Mouse (Mus musculus) kidney, postnatal 25 days (tissue): ENCODE results near the gene Ak2.

Experiments used
- DNase-seq, 2 experiments: peaks; one replicate each; pipeline ENCODE4 v3.0.0; 2021; ENCODE audit warnings: mixed read lengths in 2 of 2

The Ak2 gene

DNA sequence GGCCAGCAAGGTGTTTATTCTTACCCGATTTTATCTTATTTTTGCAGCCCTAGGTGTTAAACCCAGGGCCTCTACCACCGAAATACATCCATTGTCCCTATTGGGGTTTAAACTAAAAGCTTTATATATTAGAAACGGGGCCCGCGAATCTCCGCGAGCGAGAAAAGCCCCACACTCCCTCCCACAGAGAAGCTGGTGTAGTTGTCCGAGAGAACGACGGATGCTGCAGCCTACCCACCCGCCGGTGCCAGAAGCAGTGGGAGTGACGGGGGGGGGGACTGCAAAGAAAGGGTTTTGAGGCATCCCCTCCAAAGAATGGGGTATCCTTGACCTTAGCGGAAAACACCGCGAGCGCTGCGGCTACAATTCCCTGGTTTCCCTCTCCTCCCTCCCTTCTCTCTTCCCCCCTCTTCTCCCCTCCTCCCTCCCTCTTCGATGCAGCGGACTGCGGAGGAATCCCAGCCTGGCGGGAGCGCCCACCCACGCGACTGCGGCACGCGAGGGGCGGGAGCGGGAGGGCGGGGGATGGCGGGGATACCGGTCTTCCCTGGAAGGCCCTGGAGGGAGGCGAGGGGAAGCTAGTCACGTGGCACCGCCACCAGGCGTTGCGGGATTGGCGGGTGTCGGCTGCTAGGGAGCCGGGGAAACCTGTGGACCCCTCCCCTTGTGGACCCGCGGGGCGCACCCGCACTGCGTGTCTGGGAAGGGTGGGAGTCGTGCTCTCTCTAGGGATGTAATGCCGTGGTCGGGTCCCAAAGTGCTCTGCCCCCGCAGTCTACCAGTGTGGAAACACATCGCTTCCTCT, 56.9 kb downstream of the Ak2 start:
- DNase-seq: peak; percentile 41 to 76

DNA sequence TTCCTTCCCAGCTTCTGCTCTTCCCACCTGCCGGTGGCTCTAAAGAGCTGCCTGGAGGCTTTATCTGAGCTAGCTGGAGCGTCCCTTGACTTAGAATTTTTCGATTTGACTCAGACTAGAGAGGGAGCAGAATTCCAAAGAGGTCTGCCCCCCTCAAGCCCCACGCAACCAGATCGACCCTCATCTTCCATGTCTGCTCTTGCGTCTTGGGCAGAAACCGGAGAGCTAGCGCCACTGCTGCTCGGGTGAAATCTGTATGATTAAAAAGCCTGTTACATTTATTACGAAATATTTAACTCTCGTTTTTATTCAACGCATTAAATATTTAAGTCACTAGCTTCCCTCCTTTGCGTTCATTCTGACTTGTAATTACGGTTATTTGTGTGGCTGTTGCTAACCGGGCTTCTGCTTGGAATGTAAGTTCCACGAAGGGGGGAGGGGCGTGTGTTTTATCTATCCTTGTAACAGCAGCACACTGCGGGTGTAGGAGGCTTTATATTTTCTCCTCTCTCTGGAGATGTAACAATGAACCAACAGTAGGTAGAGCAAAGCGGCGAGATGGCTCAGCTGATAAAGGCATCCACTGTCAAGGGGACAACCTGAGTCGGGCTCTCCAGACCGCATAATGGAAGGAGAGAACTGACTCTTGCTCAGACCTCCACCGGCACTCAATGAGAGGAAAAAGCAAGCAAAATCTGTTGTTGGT, 57.7 kb downstream of the Ak2 start:
- peak in 1 of 2 experiments; percentile 33 for DNase-seq

DNA sequence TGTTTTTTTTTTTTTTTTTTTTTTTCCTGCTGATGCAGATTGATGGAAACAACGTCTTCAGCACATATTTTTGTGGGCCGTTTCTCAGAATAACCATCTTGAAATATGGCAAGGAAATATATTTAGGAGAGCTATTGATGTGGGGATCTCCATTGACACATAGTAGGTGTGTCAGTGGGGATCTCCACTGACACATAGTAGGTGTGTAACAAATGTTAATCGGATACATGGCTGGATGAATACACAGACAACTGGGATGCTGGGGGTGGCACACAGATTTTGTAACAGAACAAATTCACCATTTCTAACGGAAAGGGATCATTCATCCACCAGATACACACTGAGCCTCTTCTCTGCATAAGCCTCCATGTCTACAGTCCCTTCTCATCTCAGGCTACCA, 58.6 kb downstream of the Ak2 start:
- no peak for DNase-seq

DNA sequence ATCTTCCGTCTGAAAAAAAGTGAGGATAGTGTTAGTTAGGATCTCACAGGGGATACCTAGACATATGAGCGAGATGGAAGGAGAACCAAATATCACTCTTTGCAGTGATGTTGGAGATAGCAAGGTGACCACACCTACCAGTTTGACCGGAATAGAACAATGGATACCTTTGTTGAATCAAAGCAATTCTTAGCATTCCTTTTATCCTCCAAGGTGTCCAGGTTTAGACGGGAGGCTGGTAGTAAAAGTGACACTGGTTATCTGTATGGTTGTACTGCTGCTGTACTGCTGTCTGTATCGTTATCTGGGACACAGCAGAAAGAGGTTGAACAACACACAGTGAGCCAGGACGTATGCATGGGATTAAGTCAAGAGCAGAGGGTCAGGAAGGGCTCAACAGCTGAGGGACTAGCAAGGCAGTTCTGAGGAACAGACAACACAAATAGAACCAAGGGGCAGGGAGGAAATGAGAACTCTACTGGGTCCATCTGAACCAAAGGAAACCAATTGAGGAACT, 59.2 kb downstream of the Ak2 start:
- DNase-seq: no peak

DNA sequence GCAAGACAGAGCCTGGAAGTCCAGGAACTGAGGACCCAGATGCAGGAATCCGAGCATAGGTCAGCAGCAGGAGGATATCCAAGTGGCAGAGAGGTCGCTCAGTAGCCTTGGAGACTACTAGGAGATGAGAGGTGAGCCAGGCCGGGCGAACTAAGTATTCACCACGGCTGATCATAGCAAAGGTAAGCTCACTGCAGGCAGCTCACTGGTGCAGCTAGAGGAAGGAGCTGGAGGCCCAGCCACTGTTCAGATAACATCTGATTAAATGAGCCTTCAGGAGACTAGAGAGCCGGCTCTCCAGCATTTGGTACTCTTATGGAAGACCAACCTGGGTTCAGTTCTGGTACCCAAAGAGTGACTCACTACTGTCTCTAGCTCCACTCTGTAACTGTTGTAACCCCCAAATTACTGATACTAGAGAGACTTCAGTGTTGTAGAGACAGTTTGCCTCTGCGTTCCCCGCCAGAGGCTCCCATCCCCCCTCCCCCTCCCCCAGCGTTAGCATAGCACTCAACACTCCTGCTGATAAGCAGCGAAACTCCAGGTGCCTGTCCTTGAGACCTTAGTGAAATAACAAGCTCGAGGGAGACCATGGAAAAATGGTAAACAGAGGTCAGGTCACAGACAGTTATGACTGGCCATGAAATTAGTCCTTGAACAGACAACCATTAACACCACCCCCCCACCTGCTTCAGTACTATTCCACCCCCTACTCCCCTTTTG, 59.9 kb downstream of the Ak2 start:
- DNase-seq: no peak

DNA sequence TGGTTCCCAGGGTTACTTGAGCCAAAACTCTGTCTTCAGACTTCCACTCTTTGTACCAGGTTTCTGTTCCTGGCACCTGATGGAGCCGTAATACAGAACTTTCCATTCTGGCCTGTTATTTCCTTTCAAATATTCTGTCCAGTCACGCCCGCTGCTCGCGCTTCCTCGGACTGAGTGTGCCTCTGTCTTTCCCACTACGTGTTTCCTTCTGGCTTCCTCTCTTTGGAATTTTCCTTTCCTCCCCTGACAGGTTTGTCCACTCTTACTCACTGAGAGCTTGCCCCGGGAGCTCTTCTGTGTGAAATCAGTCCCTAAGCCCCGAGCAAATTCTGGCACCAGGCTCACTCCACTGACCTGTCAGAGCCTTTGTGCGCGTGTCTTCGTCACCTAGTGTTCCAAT, 63.0 kb downstream of the Ak2 start:
- DNase-seq: peak; percentile 8 to 39

DNA sequence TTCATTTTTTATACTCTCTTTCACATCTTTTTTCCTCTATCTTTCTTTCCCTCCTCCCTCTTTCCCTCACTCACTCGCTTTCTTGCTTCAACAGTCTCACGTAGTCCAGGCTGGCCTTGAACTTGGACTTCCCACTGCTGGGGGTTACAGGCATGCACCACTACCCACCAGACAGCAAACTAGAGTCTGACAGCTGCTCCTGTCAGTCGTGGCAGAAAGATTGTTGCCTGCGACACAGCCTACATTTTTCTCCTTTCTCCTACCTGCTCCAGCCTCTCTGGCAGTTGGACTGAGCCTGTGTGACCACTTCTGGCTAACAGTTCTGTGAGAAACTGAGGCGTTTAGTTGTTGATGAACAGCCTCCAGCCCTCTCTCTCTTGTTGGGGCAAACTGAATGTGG, 63.8 kb downstream of the Ak2 start:
- DNase-seq: no peak

DNA sequence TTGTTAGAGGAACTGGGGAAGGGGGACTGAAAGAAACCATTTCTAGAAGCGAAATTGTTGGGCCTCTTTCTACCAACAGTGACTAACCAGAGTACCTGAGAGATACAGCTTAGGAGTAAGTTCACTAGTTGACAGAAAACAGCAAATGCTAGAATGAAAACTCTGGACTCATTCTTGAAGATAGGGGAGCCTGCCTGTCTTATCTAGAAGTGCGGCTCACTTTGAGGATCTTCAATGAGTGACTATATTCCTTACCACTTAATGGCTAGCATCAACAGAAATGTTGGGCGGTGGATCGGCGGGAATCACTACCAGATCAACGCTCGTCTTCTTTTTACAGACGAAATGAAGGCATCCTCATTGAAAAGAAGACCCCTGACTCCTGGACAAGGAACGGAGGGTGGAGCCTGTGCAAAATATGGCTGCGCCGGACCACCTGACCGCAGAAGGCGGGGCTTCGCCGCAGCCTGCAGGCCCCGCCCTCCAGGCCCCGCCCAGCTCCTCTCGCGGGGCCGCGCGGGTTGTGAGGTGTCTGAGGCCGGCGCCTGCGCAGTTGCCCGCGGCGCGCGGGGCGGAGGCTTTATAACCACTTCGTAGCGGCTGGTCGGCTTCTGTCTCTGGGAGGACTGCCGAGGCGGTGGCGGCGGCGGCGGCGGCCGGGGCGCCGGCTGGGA, 65.9 kb downstream of the Ak2 start:
- peak; percentile 96 to 97 for DNase-seq

DNA sequence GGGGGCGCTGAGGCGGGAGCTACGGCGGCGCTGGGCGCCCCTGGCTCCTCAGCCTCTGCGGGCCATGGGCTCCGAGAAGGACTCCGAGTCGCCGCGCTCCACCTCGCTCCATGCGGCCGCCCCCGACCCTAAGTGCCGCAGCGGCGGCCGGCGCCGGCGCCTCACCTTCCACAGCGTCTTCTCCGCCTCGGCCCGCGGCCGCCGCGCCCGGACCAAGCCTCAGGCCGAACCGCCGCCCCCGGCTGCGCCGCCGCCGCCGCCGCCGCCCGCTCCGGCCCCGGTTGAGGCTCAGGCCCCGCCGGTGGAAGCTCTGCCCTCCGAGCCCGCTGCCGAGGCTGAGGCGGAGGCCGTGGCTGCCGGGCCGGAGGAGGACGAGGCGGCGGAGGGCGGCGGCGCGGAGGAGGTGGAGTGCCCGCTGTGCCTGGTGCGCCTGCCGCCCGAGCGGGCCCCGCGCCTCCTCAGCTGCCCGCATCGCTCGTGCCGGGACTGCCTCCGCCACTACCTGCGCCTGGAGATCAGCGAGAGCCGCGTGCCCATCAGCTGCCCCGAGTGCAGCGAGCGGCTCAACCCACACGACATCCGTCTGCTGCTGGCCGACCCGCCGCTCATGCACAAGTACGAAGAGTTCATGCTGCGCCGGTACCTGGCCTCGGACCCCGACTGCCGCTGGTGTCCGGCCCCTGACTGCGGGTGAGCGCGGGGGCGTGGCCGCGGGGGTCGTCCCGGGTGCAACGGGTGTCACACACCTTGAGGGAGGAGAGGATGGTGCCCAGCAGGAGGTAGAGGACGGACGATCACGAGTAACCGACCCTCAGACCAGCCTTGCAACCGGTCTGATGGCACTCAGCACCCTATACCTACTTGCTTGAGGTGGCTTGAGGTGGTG, 66.7 kb downstream of the Ak2 start, which contains the start of gene Rnf19b:
TSS of gene Rnf19b (plus strand) at position 65 of the 886 bp plus-strand sequence.
- DNase-seq: peak; percentile 48 to 74

DNA sequence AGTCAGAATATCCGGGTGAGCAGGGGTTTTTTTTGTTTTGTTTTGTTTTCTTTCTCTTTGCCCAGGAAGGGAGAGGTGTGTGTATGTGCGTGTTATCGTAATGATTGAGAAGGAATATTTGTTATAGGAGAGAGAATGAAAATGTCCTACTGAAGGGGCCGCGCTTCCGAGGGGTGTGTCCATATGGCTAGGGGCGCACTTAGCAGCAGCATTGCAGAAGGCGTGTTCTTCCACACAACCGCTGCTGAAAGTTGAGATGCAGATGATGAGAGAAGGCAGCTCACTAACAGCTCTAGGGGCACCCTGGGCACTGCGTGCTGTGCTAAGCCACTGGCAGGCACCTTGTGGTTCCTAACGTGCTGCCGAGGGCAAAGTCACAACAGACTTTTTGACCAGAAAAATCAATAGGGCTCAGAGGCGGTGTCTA, 67.4 kb downstream of the Ak2 start:
- DNase-seq: peak; percentile 25 to 49

DNA sequence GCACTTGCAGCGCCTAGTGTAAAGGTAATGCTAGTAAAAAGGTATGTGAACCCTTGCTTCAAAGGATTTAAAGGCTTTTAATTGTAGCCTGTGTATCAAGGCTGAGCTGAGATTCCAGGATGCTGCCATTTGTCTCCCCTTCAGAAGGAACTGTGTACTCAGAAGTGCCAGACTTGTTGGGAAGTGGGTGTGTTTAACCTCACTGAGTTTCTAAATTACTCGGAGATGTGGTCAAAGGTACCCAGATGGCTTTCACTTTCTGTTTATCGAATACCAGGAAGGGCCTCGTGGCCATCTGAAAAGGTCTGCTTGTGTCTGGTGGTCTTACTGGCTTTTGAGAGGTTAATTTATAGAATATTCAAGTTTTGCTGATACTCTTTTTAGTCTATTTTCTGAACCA, 68.2 kb downstream of the Ak2 start:
- no peak for DNase-seq
